Mouse (Mus musculus) spleen, adult 2 months (tissue): ENCODE measurements around the gene Shc3.

ENCODE experiments used
- CTCF ChIP-seq: fragments of 200-500 bp; IDR thresholded peaks from 2 replicates; pipeline ENCODE4 v1.5.1; 2011; ENCODE audit warnings: mild to moderate bottlenecking, inconsistent platforms; ENCODE audit not compliant: insufficient read depth, insufficient read length, insufficient replicate concordance; ENCODE audit errors: extremely low read depth
- POLR2A ChIP-seq: fragments of 200-500 bp; IDR thresholded peaks from 2 replicates; pipeline ENCODE4 v1.6.1; 2011; ENCODE audit warnings: low read depth, low read length, inconsistent platforms

GRCm38 (mm10) chr13:51600169-51600568 is 30.9 kb upstream of the Shc3 start:
- TF ChIP-seq POLR2A, result no peak
- TF ChIP-seq CTCF, result no peak
